Mouse (Mus musculus): Measurements from ENCODE around the gene Upk1b. TPM values are rescaled to one million over a fixed set of nuclear protein-coding genes. Genes with fewer than 3 reads are reported as not detected.

Gene Upk1b
- polyA plus RNA-seq, 1 experiment from 2014 or later = 0.56 TPM

DNA sequence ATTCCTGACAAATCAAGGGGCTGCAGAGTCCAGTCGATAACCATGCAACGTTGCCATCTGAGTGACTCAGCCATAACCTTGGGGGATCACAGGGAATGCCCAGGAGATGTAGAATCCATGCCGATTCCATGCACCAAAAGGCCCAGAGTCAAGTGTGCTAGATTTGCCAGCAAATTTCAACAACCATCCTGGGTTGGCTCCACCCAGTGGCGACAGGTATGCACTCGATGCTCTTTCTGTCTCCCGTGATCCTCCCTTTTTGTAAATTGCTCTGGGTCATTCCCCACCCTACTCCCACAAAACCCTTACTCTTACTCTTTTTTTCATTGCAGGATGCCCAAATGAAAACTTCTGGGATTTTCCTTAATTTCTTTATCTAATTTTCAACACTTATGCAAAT lies 23.8 kb downstream of the Upk1b start:
- H3K36me3 ChIP-seq = no peaks in the 10 kb centered on the region
- no peak overlapping the region for H3K27ac ChIP-seq (replicated peaks)
- H3K9ac ChIP-seq = no peak overlapping the region
- H3K9me3 ChIP-seq = no peaks in the 10 kb centered on the region
- no peaks in the 10 kb centered on the region for H3K27me3 ChIP-seq
- no peak for ATAC-seq (ENCODE audit: low FRiP score, low read depth)
- H3K4me1 ChIP-seq (replicated peaks) = no peaks in the 10 kb centered on the region
- no peak overlapping the region for H3K4me3 ChIP-seq
- 64% methylated on average over 6 of the region's 6 CpGs for WGBS
- no peak overlapping the region for H3K4me2 ChIP-seq

DNA sequence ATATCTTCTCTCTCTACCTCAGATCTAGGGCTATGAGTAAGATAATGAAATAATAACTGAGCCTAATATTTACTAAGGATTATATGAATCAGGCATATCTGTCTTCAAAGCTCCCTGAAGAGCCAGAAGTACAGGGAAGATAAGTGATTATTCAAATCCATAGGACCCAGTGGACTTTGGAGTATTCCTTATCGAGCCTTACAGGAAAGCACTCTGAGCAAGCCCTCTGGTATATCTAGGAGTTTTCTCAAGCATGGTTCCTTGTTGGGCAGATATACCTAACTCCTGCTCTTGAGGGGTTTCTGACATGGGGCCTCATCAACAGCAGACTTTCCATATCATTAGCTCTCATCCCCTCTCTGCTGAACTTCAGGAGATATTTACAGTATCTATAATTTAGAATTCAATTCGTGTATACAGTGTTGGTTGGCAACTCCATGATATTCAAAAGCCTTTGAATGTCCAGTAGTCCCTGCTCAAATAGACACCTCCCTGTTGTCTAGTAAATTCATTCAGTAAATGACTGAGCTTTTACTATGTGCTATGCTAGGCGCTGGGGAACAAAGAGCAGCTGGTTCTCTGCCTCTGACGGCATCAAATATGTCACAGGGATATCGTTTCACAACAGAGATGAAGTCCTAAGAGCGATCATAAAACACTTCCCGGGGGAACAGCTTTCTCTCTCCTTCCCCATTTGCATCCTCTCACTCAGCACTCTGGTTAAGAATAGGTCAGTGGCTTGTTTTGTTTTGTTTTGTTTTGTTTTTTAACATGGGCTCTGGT lies 25.0 kb downstream of the Upk1b start:
- WGBS = 63% methylated on average over 7 of the region's 7 CpGs
- Histone ChIP-seq H3K27ac (replicated peaks) (no peak overlapping the region), H3K9me3 (no peaks in the 10 kb centered on the region), H3K4me3 (no peak overlapping the region), H3K36me3 (no peaks in the 10 kb centered on the region), H3K9ac (no peak overlapping the region), H3K4me1 (replicated peaks) (no peaks in the 10 kb centered on the region), H3K4me2 (no peak overlapping the region), H3K27me3 (no peaks in the 10 kb centered on the region)
- no peak for ATAC-seq (ENCODE audit: low FRiP score, low read depth)

GRCm38 (mm10) chr16:38772906-38773496 lies 27.1 kb downstream of the Upk1b start:
- no peak overlapping the region for H3K9ac ChIP-seq
- H3K27ac ChIP-seq (replicated peaks) = no peak overlapping the region
- peaks cover 13% of the 10 kb centered on the region for H3K36me3 ChIP-seq
- H3K27me3 ChIP-seq = no peaks in the 10 kb centered on the region
- 43% methylated on average over 12 of the region's 12 CpGs for WGBS
- no peak for ATAC-seq (ENCODE audit: low FRiP score, low read depth)
- no peaks in the 10 kb centered on the region for H3K9me3 ChIP-seq
- no peaks in the 10 kb centered on the region for H3K4me1 ChIP-seq (replicated peaks)
- H3K4me3 ChIP-seq = no peak overlapping the region
- H3K4me2 ChIP-seq = no peak overlapping the region

GRCm38 (mm10) chr16:38771145-38771544 lies 29.0 kb downstream of the Upk1b start:
- H3K4me1 ChIP-seq (replicated peaks) = no peaks in the 10 kb centered on the region
- peaks cover 27% of the 10 kb centered on the region for H3K36me3 ChIP-seq
- H3K9ac ChIP-seq = no peak overlapping the region
- no peak for ATAC-seq (ENCODE audit: low FRiP score, low read depth)
- no peak overlapping the region for H3K4me2 ChIP-seq
- WGBS = 93% methylated on average over 6 of the region's 6 CpGs
- H3K27ac ChIP-seq (replicated peaks) = no peak overlapping the region
- no peak overlapping the region for H3K4me3 ChIP-seq
- no peaks in the 10 kb centered on the region for H3K9me3 ChIP-seq
- H3K27me3 ChIP-seq = no peaks in the 10 kb centered on the region

DNA sequence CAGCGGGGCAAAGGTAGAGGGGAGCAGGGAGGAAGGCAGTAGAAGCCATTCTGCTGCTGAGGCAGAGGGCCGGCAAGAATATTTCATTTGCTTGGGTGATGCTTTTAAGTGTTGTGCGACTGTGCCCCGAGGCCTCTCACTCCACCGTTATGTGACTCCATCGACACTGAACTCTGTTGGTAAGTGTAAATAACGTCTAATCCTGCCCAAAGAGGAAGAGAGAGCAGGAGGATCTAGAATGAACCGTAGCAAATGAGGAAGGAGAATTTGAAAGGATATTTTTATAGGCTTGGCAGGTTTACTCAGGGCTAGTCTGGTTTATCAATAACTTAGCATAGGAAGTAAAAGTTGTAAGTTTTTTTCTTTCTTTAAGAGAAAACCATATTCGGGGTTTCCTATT lies 30.6 kb downstream of the Upk1b start:
- no peak for ATAC-seq (ENCODE audit: low FRiP score, low read depth)
- H3K27ac ChIP-seq (replicated peaks) = no peak overlapping the region
- H3K9ac ChIP-seq = no peak overlapping the region
- H3K4me2 ChIP-seq = no peak overlapping the region
- no peaks in the 10 kb centered on the region for H3K4me1 ChIP-seq (replicated peaks)
- 89% methylated on average over 9 of the region's 9 CpGs for WGBS
- H3K4me3 ChIP-seq = no peak overlapping the region
- no peaks in the 10 kb centered on the region for H3K9me3 ChIP-seq
- no peaks in the 10 kb centered on the region for H3K27me3 ChIP-seq
- H3K36me3 ChIP-seq = peaks cover 31% of the 10 kb centered on the region

- no peaks in the 10 kb centered on the region for H3K4me1 ChIP-seq (replicated peaks)
- no peak overlapping the region for H3K27ac ChIP-seq (replicated peaks)
- H3K4me3 ChIP-seq = no peak overlapping the region
- WGBS = 93% methylated on average over 8 of the region's 8 CpGs
- no peak overlapping the region for H3K9ac ChIP-seq
- no peak overlapping the region for H3K4me2 ChIP-seq
- H3K27me3 ChIP-seq = no peaks in the 10 kb centered on the region
- no peaks in the 10 kb centered on the region for H3K9me3 ChIP-seq
- H3K36me3 ChIP-seq = peaks cover 40% of the 10 kb centered on the region
- ATAC-seq (ENCODE audit: low FRiP score, low read depth) = no peak
Measured at GRCm38 (mm10) chr16:38768386-38768785, 31.7 kb downstream of the Upk1b start.

DNA sequence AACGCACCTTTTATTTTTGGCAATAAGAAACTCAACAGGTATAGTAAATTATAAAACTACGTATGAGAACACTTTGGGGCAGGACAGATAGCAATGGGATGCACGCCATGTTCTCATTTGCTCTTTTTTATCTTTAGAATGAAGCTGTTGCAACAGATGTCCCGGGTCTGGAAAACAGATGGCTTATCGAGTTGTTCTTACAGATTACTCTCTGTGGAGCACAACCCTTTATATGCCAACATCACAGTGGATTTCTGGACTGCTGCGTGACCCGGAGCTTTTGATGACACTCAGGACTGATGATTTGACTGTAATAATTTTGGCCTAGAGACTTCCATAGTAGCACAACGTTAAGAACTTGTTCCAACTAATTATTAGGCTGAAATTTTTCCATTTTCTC lies 32.4 kb downstream of the Upk1b start:
- Histone ChIP-seq H3K27ac (replicated peaks) (no peak overlapping the region), H3K4me1 (replicated peaks) (no peaks in the 10 kb centered on the region), H3K9ac (no peak overlapping the region), H3K9me3 (no peaks in the 10 kb centered on the region), H3K4me3 (no peak overlapping the region), H3K36me3 (peaks cover 40% of the 10 kb centered on the region), H3K27me3 (no peaks in the 10 kb centered on the region), H3K4me2 (no peak overlapping the region)
- WGBS = 82% methylated on average over 8 of the region's 8 CpGs
- no peak for ATAC-seq (ENCODE audit: low FRiP score, low read depth)

- Histone ChIP-seq H3K4me1 (replicated peaks) (no peaks in the 10 kb centered on the region), H3K27ac (replicated peaks) (no peak overlapping the region), H3K4me2 (no peak overlapping the region), H3K27me3 (no peaks in the 10 kb centered on the region), H3K4me3 (no peak overlapping the region), H3K36me3 (peaks cover 40% of the 10 kb centered on the region), H3K9me3 (no peaks in the 10 kb centered on the region), H3K9ac (no peak overlapping the region)
- ATAC-seq (ENCODE audit: low FRiP score, low read depth) = no peak
- WGBS = 64% methylated on average over 3 of the region's 3 CpGs
Measured at GRCm38 (mm10) chr16:38766671-38767070, 33.5 kb downstream of the Upk1b start.

DNA sequence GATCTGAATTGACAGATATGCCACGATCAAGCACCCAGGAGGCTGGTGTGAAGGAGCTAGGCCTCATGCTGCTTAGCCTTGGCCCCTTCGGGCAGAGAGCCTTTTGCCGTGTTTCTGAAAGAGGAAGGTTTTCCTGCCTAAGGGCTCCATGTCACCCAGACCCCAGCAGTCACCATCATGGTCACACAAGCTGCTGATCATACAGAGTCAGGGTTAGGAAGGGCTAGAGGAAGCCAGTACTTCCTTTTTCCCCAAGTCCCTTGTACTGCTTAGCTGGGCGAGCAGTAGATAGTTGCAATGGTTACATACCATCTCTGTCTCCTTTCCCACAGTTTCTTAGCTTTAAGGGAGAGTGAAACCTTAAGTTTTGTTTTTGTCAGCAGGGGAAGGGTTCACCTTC lies 36.6 kb downstream of the Upk1b start:
- Histone ChIP-seq H3K36me3 (peaks cover 41% of the 10 kb centered on the region), H3K9me3 (no peaks in the 10 kb centered on the region), H3K4me3 (no peak overlapping the region), H3K9ac (no peak overlapping the region), H3K27ac (replicated peaks) (no peak overlapping the region), H3K4me2 (no peak overlapping the region), H3K27me3 (no peaks in the 10 kb centered on the region), H3K4me1 (replicated peaks) (no peaks in the 10 kb centered on the region)
- 87% methylated on average over 4 of the region's 4 CpGs for WGBS
- ATAC-seq (ENCODE audit: low FRiP score, low read depth) = no peak

- Histone ChIP-seq H3K9ac (no peak overlapping the region), H3K27me3 (no peaks in the 10 kb centered on the region), H3K27ac (replicated peaks) (no peak overlapping the region), H3K4me1 (replicated peaks) (no peaks in the 10 kb centered on the region), H3K36me3 (peaks cover 42% of the 10 kb centered on the region), H3K9me3 (no peaks in the 10 kb centered on the region), H3K4me3 (no peak overlapping the region), H3K4me2 (no peak overlapping the region)
- ATAC-seq (ENCODE audit: low FRiP score, low read depth) = no peak
- 90% methylated on average over 8 of the region's 8 CpGs for WGBS
Measured at GRCm38 (mm10) chr16:38762401-38762800, 37.7 kb downstream of the Upk1b start.

GRCm38 (mm10) chr16:38761972-38762371 lies 38.2 kb downstream of the Upk1b start:
- peaks cover 42% of the 10 kb centered on the region for H3K36me3 ChIP-seq
- H3K27ac ChIP-seq (replicated peaks) = no peak overlapping the region
- ATAC-seq (ENCODE audit: low FRiP score, low read depth) = no peak
- no peaks in the 10 kb centered on the region for H3K4me1 ChIP-seq (replicated peaks)
- no peak overlapping the region for H3K4me2 ChIP-seq
- H3K27me3 ChIP-seq = no peaks in the 10 kb centered on the region
- H3K9me3 ChIP-seq = no peaks in the 10 kb centered on the region
- no peak overlapping the region for H3K4me3 ChIP-seq
- 90% methylated on average over 5 of the region's 5 CpGs for WGBS
- H3K9ac ChIP-seq = no peak overlapping the region

DNA sequence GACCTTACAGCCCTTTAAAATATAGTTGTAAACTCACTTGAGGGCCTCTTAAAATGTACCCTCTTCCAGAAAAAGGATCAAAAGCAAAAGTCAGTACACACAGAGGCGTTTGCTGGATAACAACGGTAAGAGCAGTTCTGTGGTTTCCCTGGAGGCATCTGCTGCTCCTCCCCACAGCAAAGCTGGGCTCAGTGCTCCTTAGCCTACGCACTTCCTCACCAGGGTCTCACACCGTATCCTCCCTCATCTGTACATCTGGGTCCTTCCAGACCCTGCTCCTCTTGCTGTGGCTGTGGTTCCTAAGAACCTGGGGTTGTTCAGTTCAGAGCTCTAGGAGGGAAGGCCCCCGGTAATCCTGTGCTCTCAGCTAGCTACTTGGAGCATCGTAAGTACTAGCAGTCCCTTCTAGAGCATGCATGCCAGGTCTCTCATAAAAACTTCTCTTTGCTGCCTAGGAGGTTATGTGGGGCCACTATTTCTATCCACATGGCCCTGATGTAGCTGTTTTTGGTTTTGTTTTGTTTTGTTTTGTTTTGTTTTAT lies 39.2 kb downstream of the Upk1b start:
- H3K4me3 ChIP-seq = no peak overlapping the region
- ATAC-seq (ENCODE audit: low FRiP score, low read depth) = no peak

More for the DNA sequence above, 39.2 kb downstream of the Upk1b start:
- Histone ChIP-seq H3K4me1 (replicated peaks) (no peaks in the 10 kb centered on the region), H3K9ac (no peak overlapping the region), H3K9me3 (no peaks in the 10 kb centered on the region), H3K27me3 (no peaks in the 10 kb centered on the region), H3K36me3 (peaks cover 36% of the 10 kb centered on the region), H3K4me2 (no peak overlapping the region), H3K27ac (replicated peaks) (no peak overlapping the region)
- WGBS = 95% methylated on average over 6 of the region's 6 CpGs
